Mouse (Mus musculus): ENCODE data around the gene Rwdd2b.

DNA sequence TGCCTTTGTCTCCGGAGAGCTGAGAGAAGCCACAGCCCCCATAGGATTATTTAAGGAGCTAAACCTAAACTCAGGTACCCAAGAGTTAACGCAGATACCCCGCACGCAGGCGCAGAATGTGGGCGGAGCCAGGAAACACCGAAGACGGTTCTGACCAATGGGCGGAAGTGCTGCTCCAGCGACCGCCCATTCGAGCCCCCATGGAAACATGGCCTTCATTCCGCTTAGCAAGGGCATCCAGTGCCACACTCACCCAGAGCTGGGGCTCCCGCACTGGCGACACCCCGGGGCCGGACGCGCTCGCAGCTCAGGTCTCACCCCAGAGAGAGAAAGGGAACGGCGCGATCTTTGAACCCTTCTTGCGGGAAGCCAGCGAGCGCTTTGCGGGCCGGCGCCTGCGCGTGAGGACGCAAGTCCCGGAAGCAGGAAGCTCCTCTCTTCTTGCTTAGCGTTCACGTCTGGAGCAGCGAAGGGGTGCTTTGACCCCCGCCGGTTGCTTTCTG lies at the start of gene Rwdd2b:
- TF ChIP-seq POLR2A (IDR thresholded peaks at IDR 0.05; ENCODE audit: control insufficient read depth, low read depth, low read length), result peak; percentile 89; the same call in 1 of the 2 replicates
- TF ChIP-seq CTCF (IDR thresholded peaks at IDR 0.05; ENCODE audit: control insufficient read depth, insufficient read depth, insufficient replicate concordance, low read depth, low read length), result no peak

Data from testis, adult 2 months (tissue).